In genomic region chr3:94838631-94839030, GRCm38 (mm10) we compare ENCODE assay signal across 9 mouse cellular contexts. TPM values are rescaled to one million over a fixed set of nuclear protein-coding genes. Genes with fewer than 3 reads are reported as not detected.
DNase-seq lines count a peak whose midpoint lies in the region; ATAC-seq and TF ChIP-seq lines count a peak whose summit lies in the region.
"Had no signal": no experiment of that assay in that cellular context is flagged by ENCODE, and none has a peak within 500 bp of the region (broad histone marks: within the 10 kb centered on the region; RNA-seq: fewer than 3 reads in every experiment).

No protein-coding gene starts in this region.

- H3K4me2 ChIP-seq in hindbrain, embryonic 12.5 days (replicated peaks) = peak overlapping the region; percentile 71
- peak overlapping the region; percentile 70 for H3K4me2 ChIP-seq in lung, embryonic 15.5 days

- no peak for TF ChIP-seq POLR2A in testis, adult 2 months (IDR thresholded peaks at IDR 0.05; ENCODE audit: control insufficient read depth, low read depth, low read length)
- TF ChIP-seq POLR2A in embryonic fibroblast, embryonic 13.5 days (IDR thresholded peaks at IDR 0.05; ENCODE audit: low read depth, low read length) = no peak

- H3K27ac ChIP-seq in testis, adult 2 months (ENCODE audit: control insufficient read depth, insufficient read depth, low read depth, low read length) = peak overlapping the region; percentile 88
- H3K27ac ChIP-seq in embryonic fibroblast, embryonic 13.5 days (ENCODE audit: insufficient read depth, low read length) = peak overlapping the region; percentile 94
- peak overlapping the region; percentile 98 for H3K27ac ChIP-seq in hindbrain, embryonic 12.5 days
- peak overlapping the region; percentile 99 for H3K27ac ChIP-seq in lung, embryonic 15.5 days

- WGBS in hindbrain, embryonic 12.5 days = 22% methylated on average over 9 of the region's 9 CpGs
- 5% methylated on average over 9 of the region's 9 CpGs for WGBS in lung, embryonic 15.5 days

- peaks cover 5% of the 10 kb centered on the region for H3K4me1 ChIP-seq in testis, adult 2 months (ENCODE audit: control insufficient read depth, insufficient read depth, low read length)
- H3K4me1 ChIP-seq in embryonic fibroblast, embryonic 13.5 days (ENCODE audit: control insufficient read depth, insufficient read depth, low read length) = peaks cover 3% of the 10 kb centered on the region; the same call in 1 of the 2 replicates
- peaks cover 18% of the 10 kb centered on the region for H3K4me1 ChIP-seq in hindbrain, embryonic 12.5 days
- H3K4me1 ChIP-seq in lung, embryonic 15.5 days = peaks cover 22% of the 10 kb centered on the region

- no peaks in the 10 kb centered on the region for H3K27me3 ChIP-seq in testis, adult 2 months (ENCODE audit: control insufficient read depth, insufficient read depth, low read length)
- H3K27me3 ChIP-seq in hindbrain, embryonic 12.5 days = no peaks in the 10 kb centered on the region
- H3K27me3 ChIP-seq in lung, embryonic 15.5 days = no peaks in the 10 kb centered on the region

- ATAC-seq in hindbrain, embryonic 12.5 days (ENCODE audit: low FRiP score) = no peak
- no peak for ATAC-seq in lung, embryonic 15.5 days (ENCODE audit: borderline replicate concordance, extremely low read depth, low FRiP score, low TSS enrichment)

- no peaks in the 10 kb centered on the region for H3K9me3 ChIP-seq in hindbrain, embryonic 12.5 days (replicated peaks)
- H3K9me3 ChIP-seq in lung, embryonic 15.5 days = no peaks in the 10 kb centered on the region

- DNase-seq in testis, postnatal 10 days (ENCODE audit: low spot score) = no peak
- DNase-seq in retina, embryonic 14.5 days (ENCODE audit: low spot score) = no peak
- no peak for DNase-seq in layer of hippocampus, postnatal 25 days (ENCODE audit: extremely low spot score in 1 of 2, low spot score in 1 of 2)
- no peak for DNase-seq in left cerebral cortex, adult 9 months (ENCODE audit: low spot score in 2 of 2)

- no peaks in the 10 kb centered on the region for H3K36me3 ChIP-seq in testis, adult 2 months (ENCODE audit: control insufficient read depth, insufficient read depth, low read length)
- no peaks in the 10 kb centered on the region for H3K36me3 ChIP-seq in hindbrain, embryonic 12.5 days
- no peaks in the 10 kb centered on the region for H3K36me3 ChIP-seq in lung, embryonic 15.5 days

- H3K9ac ChIP-seq in hindbrain, embryonic 12.5 days = peak overlapping the region; percentile 68
- H3K9ac ChIP-seq in lung, embryonic 15.5 days = peak overlapping the region; percentile 83

- no peak for TF ChIP-seq CTCF in testis, adult 2 months (IDR thresholded peaks at IDR 0.05; ENCODE audit: control insufficient read depth, insufficient read depth, insufficient replicate concordance, low read depth, low read length)
- no peak for TF ChIP-seq CTCF in embryonic fibroblast, embryonic 13.5 days (IDR thresholded peaks at IDR 0.05; ENCODE audit: borderline replicate concordance, insufficient read depth, low read length)

- peak overlapping the region; percentile 93 for H3K4me3 ChIP-seq in testis, adult 2 months (ENCODE audit: control insufficient read depth, low read depth, low read length)
- peak overlapping the region; percentile 92 for H3K4me3 ChIP-seq in embryonic fibroblast, embryonic 13.5 days (ENCODE audit: insufficient read depth, low read length)
- peak overlapping the region; percentile 69 for H3K4me3 ChIP-seq in hindbrain, embryonic 12.5 days
- H3K4me3 ChIP-seq in lung, embryonic 15.5 days = peak overlapping the region; percentile 74

RNA-seq across cellular contexts. Expression of gene Pogz, which starts 1.3 kb away (rescaled TPM):
- 13.9 and 15.9 TPM in 2 replicates for polyA plus RNA-seq in testis, adult 2 months (2012; rRNA removed)
- polyA plus RNA-seq in embryonic fibroblast, embryonic 13.5 days (2011; ENCODE audit: insufficient read length, low read depth, missing spikeins) = 34.7 and 41.6 TPM in 2 replicates
- polyA plus RNA-seq in hindbrain, embryonic 12.5 days (2016; fragmentation: Nextera tagmentation; extraction: Ambion mirVana) = 23.0 and 24.1 TPM in 2 replicates
- polyA plus RNA-seq in lung, embryonic 15.5 days (2015; fragmentation: Nextera tagmentation; extraction: Ambion mirVana) = 13.7 and 16.3 TPM in 2 replicates
- 10 to 100 TPM; 47.6 to 57.9 TPM for total RNA-seq in layer of hippocampus, postnatal 25 days (2021)

RNA-seq across cellular contexts. Expression of gene Psmb4, which starts 48.1 kb away (rescaled TPM):
- 140 and 167 TPM in 2 replicates for polyA plus RNA-seq in testis, adult 2 months (2012; rRNA removed)
- 236 and 256 TPM in 2 replicates for polyA plus RNA-seq in embryonic fibroblast, embryonic 13.5 days (2011; ENCODE audit: insufficient read length, low read depth, missing spikeins)
- polyA plus RNA-seq in hindbrain, embryonic 12.5 days (2016; fragmentation: Nextera tagmentation; extraction: Ambion mirVana) = 278 and 312 TPM in 2 replicates
- polyA plus RNA-seq in lung, embryonic 15.5 days (2015; fragmentation: Nextera tagmentation; extraction: Ambion mirVana) = 336 and 350 TPM in 2 replicates
- total RNA-seq in layer of hippocampus, postnatal 25 days (2021) = 100 to 1,000 TPM; 253 to 304 TPM

RNA-seq across cellular contexts. Expression of gene Cgn, which starts 52.3 kb away (rescaled TPM):
- polyA plus RNA-seq in testis, adult 2 months (2012; rRNA removed) = 12.6 and 17.4 TPM in 2 replicates
- 0.17 TPM in 1 of 2 replicates, not detected in the other for polyA plus RNA-seq in embryonic fibroblast, embryonic 13.5 days (2011; ENCODE audit: insufficient read length, low read depth, missing spikeins)
- polyA plus RNA-seq in hindbrain, embryonic 12.5 days (2016; fragmentation: Nextera tagmentation; extraction: Ambion mirVana) = 4.2 and 5.3 TPM in 2 replicates
- polyA plus RNA-seq in lung, embryonic 15.5 days (2015; fragmentation: Nextera tagmentation; extraction: Ambion mirVana) = 28.8 and 29.7 TPM in 2 replicates
- 1 to 10 TPM; 3.1 to 3.2 TPM for total RNA-seq in layer of hippocampus, postnatal 25 days (2021)
- total RNA-seq: common myeloid progenitor, adult 5-6 weeks had no signal
